Mouse (Mus musculus) spleen, adult 2 months (tissue): Measurements from ENCODE around the gene Clasp2. TPM values are rescaled to one million over a fixed set of nuclear protein-coding genes. Genes with fewer than 3 reads are reported as not detected.

ENCODE experiments used
- DNase-seq, 2 experiments: peaks; one replicate each; pipeline versions ENCODE4 v3.0.0 to v3.0.0-alpha.2; 2012 to 2021; ENCODE audit warnings: low spot score in 2 of 2, low read depth in 1 of 2
- H3K27ac ChIP-seq: fragments of 200-500 bp; 2 replicates; pipeline ENCODE4 v1.5.1; 2012; ENCODE audit warnings: low read length, inconsistent platforms; ENCODE audit not compliant: insufficient read depth
- H3K27me3 ChIP-seq: fragments of 200-500 bp; 2 replicates; pipeline ENCODE4 v1.6.1; 2012; ENCODE audit warnings: mild to moderate bottlenecking, moderate library complexity, low read length, inconsistent platforms; ENCODE audit not compliant: control insufficient read depth, insufficient read depth
- H3K36me3 ChIP-seq: fragments of 200-500 bp; 2 replicates; pipeline ENCODE4 v1.6.1; 2012; ENCODE audit warnings: mild to moderate bottlenecking, low read length, inconsistent platforms; ENCODE audit not compliant: control insufficient read depth, insufficient read depth
- H3K4me1 ChIP-seq: fragments of 200-500 bp; 2 replicates; pipeline ENCODE4 v1.6.1; 2011; ENCODE audit warnings: inconsistent platforms; ENCODE audit not compliant: control insufficient read depth, insufficient read depth, insufficient read length
- H3K4me3 ChIP-seq: fragments of 200-500 bp; 2 replicates; pipeline ENCODE4 v1.5.1; 2011; ENCODE audit warnings: mild to moderate bottlenecking, inconsistent platforms; ENCODE audit not compliant: insufficient read depth, insufficient read length; ENCODE audit errors: extremely low read depth
- CTCF ChIP-seq: fragments of 200-500 bp; IDR thresholded peaks from 2 replicates; pipeline ENCODE4 v1.5.1; 2011; ENCODE audit warnings: mild to moderate bottlenecking, inconsistent platforms; ENCODE audit not compliant: insufficient read depth, insufficient read length, insufficient replicate concordance; ENCODE audit errors: extremely low read depth
- POLR2A ChIP-seq: fragments of 200-500 bp; IDR thresholded peaks from 2 replicates; pipeline ENCODE4 v1.6.1; 2011; ENCODE audit warnings: low read depth, low read length, inconsistent platforms
- WGBS: fragments of 180-500 bp; shearing (Covaris S2); methylation state at CpG from one replicate; pipeline ENCODE4 v1.1.7; 2018; 5-methylcytosine and 5-hydroxymethylcytosine counted together
- polyA plus RNA-seq: library from polyadenylated mRNA; depleted of rRNA; stranded (reverse); fragments of >200 nt; gene quantifications from 2 replicates; pipeline ENCODE4 v1.2.3, GENCODE M21; 2012

Clasp2 gene
- polyA plus RNA-seq, 1 experiment, result 8.1 TPM

DNA sequence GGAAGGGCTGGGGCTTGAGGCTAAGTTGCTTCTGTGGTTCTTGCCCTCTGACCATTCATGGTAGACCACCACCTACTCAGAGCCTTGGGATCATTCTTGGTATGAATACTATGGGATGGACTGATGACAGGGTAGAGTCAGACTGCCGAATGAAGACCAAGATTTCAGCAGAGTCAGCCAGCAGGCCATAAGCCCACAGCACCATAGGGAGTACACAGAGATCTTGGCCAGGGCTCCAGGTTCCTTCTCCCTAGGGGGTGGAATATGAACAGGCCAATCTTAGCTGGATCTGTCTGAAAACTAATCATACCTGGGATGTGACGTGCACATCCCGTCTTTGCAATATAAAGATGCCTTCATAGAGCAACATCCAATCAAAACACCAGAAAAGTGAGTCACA lies 9.7 kb upstream of the Clasp2 start:
- no peak for TF ChIP-seq CTCF
- no peak for TF ChIP-seq POLR2A
- H3K27ac ChIP-seq, result no peak overlapping the region
- no peaks in the 10 kb centered on the region for H3K27me3 ChIP-seq
- WGBS, result 91% methylated on average over 3 of the region's 3 CpGs
- H3K4me3 ChIP-seq, result no peak overlapping the region
- no peaks in the 10 kb centered on the region for H3K36me3 ChIP-seq
- DNase-seq, result no peak
- H3K4me1 ChIP-seq, result no peaks in the 10 kb centered on the region

DNA sequence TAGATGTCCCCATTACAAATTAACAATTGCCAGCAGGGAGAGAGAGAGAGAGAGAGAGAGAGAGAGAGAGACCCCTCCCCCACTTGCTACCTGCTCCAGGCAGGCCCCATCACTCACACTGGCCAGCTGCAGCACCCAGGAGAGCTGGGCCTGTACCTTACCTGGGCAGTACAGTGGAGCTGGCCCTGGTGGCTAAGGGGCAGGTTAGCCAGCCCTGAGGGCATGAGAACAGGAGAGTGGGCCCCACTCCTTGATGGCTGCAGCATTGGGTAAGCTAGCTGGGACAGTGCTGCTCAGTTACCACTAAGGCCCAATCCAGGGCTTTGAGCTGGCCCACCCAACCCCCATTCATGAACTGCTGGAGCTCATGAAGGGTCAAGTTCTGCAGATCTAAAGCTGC lies 5.4 kb upstream of the Clasp2 start:
- no peak overlapping the region for H3K4me3 ChIP-seq
- H3K4me1 ChIP-seq, result no peaks in the 10 kb centered on the region
- TF ChIP-seq POLR2A (no peak), CTCF (no peak)
- no peak for DNase-seq
- H3K36me3 ChIP-seq, result no peaks in the 10 kb centered on the region
- H3K27me3 ChIP-seq, result no peaks in the 10 kb centered on the region
- no peak overlapping the region for H3K27ac ChIP-seq

DNA sequence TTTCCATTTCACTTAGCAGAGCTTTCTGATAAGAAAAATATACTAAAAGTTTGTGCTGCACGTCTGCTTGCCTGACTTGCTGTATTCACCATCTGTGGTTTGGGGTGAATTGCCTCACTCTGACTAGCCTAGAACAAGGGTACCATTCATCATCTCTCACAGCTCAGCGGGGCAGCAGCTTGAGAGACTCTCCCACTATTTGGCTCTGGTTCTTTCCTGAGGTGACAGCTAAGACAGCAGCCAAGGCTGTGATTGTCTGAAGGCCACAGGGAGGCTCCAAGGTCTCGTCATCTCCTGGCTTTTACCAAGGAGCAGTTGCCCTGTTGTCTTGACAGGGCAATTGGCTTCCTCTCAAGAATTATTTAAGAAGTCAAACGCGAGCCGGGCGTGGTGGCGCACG lies 3.3 kb upstream of the Clasp2 start:
- 83% methylated on average over 9 of the region's 9 CpGs for WGBS

DNA sequence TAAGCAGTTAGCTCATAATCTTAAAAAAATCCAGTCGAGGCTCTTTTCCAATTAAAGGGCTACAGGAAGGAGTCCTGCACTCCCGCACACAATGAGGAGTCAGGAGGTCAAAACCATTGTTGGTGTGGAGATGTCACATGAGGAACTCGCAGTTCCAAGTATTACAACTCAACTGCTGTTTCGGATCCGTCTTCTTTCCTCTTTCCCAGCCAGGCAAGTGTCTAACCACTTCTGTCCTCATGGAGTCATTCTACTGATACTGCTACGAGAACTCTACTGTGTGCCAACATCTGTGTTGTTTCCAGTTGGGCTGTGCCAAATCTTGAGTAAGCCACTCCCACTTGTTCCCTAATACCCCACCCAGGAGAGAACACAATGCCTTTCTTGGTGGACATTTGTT lies 2.3 kb upstream of the Clasp2 start:
- TF ChIP-seq CTCF (no peak), POLR2A (no peak)
- WGBS, result 79% methylated on average over 6 of the region's 6 CpGs
- DNase-seq, result no peak
- Histone ChIP-seq H3K36me3 (no peaks in the 10 kb centered on the region), H3K4me3 (no peak overlapping the region), H3K27me3 (no peaks in the 10 kb centered on the region), H3K27ac (no peak overlapping the region), H3K4me1 (no peaks in the 10 kb centered on the region; the same call in 1 of the 2 replicates)

More for the DNA sequence above, 3.3 kb upstream of the Clasp2 start:
- TF ChIP-seq CTCF (no peak), POLR2A (no peak)
- no peak overlapping the region for H3K4me3 ChIP-seq
- no peaks in the 10 kb centered on the region for H3K27me3 ChIP-seq
- DNase-seq, result no peak
- no peaks in the 10 kb centered on the region for H3K36me3 ChIP-seq
- no peak overlapping the region for H3K27ac ChIP-seq
- H3K4me1 ChIP-seq, result no peaks in the 10 kb centered on the region; the same call in 1 of the 2 replicates

DNA sequence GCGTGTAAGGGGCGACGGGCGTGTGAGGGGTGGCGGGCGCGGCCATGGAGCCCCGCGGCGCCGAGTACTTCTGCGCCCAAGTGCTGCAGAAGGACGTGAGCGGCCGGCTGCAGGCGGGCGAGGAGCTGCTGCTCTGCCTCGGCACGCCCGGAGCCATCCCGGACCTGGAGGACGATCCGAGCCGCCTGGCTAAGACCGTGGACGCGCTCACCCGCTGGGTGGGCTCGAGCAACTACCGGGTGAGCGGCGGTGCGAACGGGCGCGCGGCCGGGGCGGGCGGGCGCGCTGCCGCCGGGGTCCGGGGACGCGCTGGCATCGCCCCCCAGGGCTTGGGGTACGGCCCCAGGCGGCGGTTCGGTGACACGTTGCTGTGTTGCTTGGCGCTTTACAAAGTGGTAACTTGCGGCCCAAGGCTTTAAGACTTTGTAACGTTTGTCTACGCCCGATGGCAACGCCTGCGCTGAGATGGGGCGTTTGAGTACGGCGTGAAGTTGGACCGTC lies 414 bp downstream of the Clasp2 start:
- H3K27me3 ChIP-seq, result no peaks in the 10 kb centered on the region
- H3K4me1 ChIP-seq, result peaks cover 2% of the 10 kb centered on the region; the same call in 1 of the 2 replicates
- no peaks in the 10 kb centered on the region for H3K36me3 ChIP-seq
- peak overlapping the region; percentile 99 for H3K4me3 ChIP-seq
- WGBS, result 1% methylated on average over 62 of the region's 64 CpGs
- peak overlapping the region; percentile 90 for H3K27ac ChIP-seq
- DNase-seq, result peak in 1 of 2 experiments; percentile 40
- no peak for TF ChIP-seq CTCF
- TF ChIP-seq POLR2A, result no peak

DNA sequence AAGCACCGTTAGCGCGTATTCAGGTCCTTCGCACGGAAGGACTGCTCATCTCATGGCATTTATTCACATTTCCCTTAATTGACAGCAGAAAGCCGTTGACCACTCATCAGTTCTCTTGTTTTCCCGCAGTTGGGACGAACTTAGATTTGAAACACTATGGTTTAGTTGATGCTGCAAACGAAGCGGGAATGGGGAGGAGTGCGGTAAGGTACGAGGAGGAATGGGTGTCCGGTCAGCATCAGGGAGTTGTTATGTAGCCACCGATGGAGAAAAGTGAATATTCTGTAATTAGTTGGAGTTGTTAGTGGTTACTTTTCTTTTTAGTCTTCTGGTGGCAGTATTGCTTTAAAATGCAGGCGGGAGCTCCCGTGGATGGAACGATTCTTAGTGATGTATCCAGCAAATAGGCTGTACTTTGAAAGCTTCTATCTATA lies 1.1 kb downstream of the Clasp2 start:
- Histone ChIP-seq H3K36me3 (no peaks in the 10 kb centered on the region), H3K27ac (peak overlapping the region; percentile 90), H3K27me3 (no peaks in the 10 kb centered on the region), H3K4me3 (peak overlapping the region; percentile 99), H3K4me1 (peaks cover 2% of the 10 kb centered on the region; the same call in 1 of the 2 replicates)
- DNase-seq, result no peak
- TF ChIP-seq CTCF (no peak), POLR2A (no peak)
- WGBS, result 2% methylated on average over 17 of the region's 17 CpGs

DNA sequence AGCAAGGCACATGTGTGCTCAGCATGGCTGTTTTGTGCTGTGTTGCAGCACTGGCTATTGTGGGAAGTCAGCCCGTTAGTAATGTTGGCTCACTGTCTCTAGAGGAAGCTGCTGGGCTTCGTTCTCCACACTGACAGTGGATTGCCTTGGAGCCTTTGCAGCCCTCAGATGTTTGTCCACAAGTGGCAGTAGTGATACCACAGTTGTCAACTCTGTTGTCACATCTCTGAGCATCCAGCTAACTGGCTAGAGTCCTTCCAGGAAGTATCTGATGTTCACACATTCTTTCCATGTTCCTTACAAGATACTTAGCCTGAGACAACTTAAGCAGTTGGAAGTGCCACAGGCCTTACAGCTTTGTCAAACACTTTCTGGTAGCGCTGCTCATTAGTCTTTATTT lies 2.0 kb downstream of the Clasp2 start:
- no peaks in the 10 kb centered on the region for H3K36me3 ChIP-seq
- peaks cover 2% of the 10 kb centered on the region; the same call in 1 of the 2 replicates for H3K4me1 ChIP-seq
- no peak for DNase-seq
- H3K4me3 ChIP-seq, result no peak overlapping the region
- no peak overlapping the region for H3K27ac ChIP-seq
- no peaks in the 10 kb centered on the region for H3K27me3 ChIP-seq
- TF ChIP-seq CTCF (no peak), POLR2A (no peak)
- 62% methylated on average over 3 of the region's 3 CpGs for WGBS

DNA sequence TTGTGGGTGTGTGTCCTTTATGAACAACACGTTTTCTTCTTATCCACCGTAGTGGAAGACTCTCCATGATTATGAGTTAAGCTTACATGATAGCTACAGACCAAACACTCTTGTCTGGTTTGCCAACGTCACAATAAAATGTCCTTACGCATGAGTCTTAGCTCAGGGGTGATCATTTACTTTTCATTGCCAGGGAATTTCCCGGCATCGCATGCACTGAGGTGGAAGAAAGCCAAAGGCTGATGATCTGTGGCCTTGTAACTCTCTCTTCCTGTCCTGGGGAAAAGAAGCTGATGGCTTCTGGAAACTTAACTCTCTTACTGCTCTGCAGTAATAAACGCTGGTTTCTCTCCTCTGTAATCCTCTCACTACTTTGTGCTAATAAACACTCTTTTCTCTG lies 8.1 kb downstream of the Clasp2 start:
- Histone ChIP-seq H3K4me3 (no peak overlapping the region), H3K36me3 (peaks cover 2% of the 10 kb centered on the region; the same call in 1 of the 2 replicates), H3K4me1 (no peaks in the 10 kb centered on the region), H3K27ac (no peak overlapping the region), H3K27me3 (no peaks in the 10 kb centered on the region)
- 90% methylated on average over 7 of the region's 7 CpGs for WGBS
- DNase-seq, result no peak
- TF ChIP-seq POLR2A (no peak), CTCF (no peak)
